Mouse (Mus musculus) hindbrain, embryonic 15.5 days (tissue): ENCODE results near the gene Reg1. TPM values are rescaled to one million over a fixed set of nuclear protein-coding genes. Genes with fewer than 3 reads are reported as not detected.
"Not testable (repeated sequence)": the region's sequence is repeated elsewhere in the genome, so short reads cannot be mapped to it uniquely, and the experiment has no call there.

Experiments
- ATAC-seq: fragments of 200-750 bp; cut with Nextera tagmentation; 2 replicates; pipeline ENCODE4 v1.8.0; 2017; ENCODE audit warnings: low read depth, moderate number of reproducible peaks, moderate TSS enrichment; ENCODE audit not compliant: low FRiP score
- H3K27ac ChIP-seq: fragments of 300-500 bp; sonication (generic); replicated peaks from 2 replicates; pipeline ENCODE4 v1.5.1; 2015; ENCODE audit warnings: mild to moderate bottlenecking, inconsistent platforms
- H3K27me3 ChIP-seq: fragments of 300-500 bp; sonication (generic); 2 replicates; pipeline ENCODE4 v1.6.1; 2015; ENCODE audit warnings: control low read depth, inconsistent platforms
- H3K36me3 ChIP-seq: fragments of 300-500 bp; sonication (generic); 2 replicates; pipeline ENCODE4 v1.6.1; 2015; ENCODE audit warnings: control low read depth, inconsistent platforms
- H3K4me1 ChIP-seq: fragments of 300-500 bp; sonication (generic); replicated peaks from 2 replicates; pipeline ENCODE4 v1.6.1; 2015; ENCODE audit warnings: control low read depth, inconsistent platforms
- H3K4me2 ChIP-seq: fragments of 300-500 bp; sonication (generic); 2 replicates; pipeline ENCODE4 v1.6.1; 2015; ENCODE audit warnings: moderate library complexity, mild to moderate bottlenecking, inconsistent platforms
- H3K4me3 ChIP-seq: fragments of 300-500 bp; sonication (generic); 2 replicates; pipeline ENCODE4 v1.5.1; 2015; ENCODE audit warnings: mild to moderate bottlenecking, inconsistent platforms
- H3K9ac ChIP-seq: fragments of 300-500 bp; sonication (generic); 2 replicates; pipeline ENCODE4 v1.6.1; 2015; ENCODE audit warnings: inconsistent platforms
- H3K9me3 ChIP-seq: fragments of 300-500 bp; sonication (generic); 2 replicates; pipeline ENCODE4 v1.6.1; 2016; ENCODE audit warnings: control low read depth, inconsistent platforms
- WGBS: fragments of 180-500 bp; shearing (Covaris S2); methylation state at CpG from one replicate; pipeline ENCODE4 v1.1.7; 2015; 5-methylcytosine and 5-hydroxymethylcytosine counted together
- polyA plus RNA-seq: library from polyadenylated mRNA; unstranded; fragments of >200 nt; fragmentation: Nextera tagmentation; extraction: Ambion mirVana; gene quantifications from 2 replicates; pipeline ENCODE4 v1.2.1, GENCODE M21; 2015

The Reg1 gene
- polyA plus RNA-seq, result not detected in 2 replicates

- not testable (repeated sequence) for H3K9me3 ChIP-seq, H3K36me3 ChIP-seq, H3K27ac ChIP-seq, H3K27me3 ChIP-seq, H3K4me2 ChIP-seq, H3K4me1 ChIP-seq, ATAC-seq, H3K4me3 ChIP-seq, H3K9ac ChIP-seq
Observed at GRCm38 (mm10) chr6:78422411-78422810, at the start of gene Reg1. Reg1 (plus strand) TSS chr6:78422711.

- Histone ChIP-seq H3K9me3 (no peaks in the 10 kb centered on the region), H3K4me2 (no peak within 1 kb of the TSS), H3K9ac (no peak within 1 kb of the TSS), H3K36me3 (no peaks in the 10 kb centered on the region), H3K4me1 (no peaks in the 10 kb centered on the region), H3K4me3 (no peak within 1 kb of the TSS), H3K27ac (no peak within 1 kb of the TSS), H3K27me3 (no peaks in the 10 kb centered on the region)
- WGBS, result 82% methylated on average over 2 of the region's 2 CpGs
- no peak for ATAC-seq
Observed at GRCm38 (mm10) chr6:78378765-78379164, 43.7 kb upstream of the Reg1 start, which contains the start of gene Reg3d. Reg3d (minus strand) TSS chr6:78378865.

DNA sequence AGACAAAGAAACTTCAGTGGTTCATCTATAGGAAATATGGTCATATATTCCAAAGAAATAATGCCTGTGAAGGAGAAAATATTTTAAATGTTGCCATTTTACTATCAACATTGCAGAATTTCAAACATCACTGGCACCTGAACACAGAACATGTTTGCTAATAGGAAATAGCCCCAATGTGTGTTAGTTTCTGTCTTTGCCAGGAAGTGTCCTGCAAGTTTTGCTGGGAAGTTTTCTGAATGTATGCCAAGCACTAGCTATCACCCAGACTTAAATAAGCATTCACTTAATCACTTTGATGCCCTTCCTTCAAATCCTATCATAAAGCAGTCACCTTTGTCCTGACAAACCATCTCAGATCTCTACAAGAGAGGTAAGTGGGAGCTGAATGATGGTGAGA is 42.1 kb upstream of the Reg1 start, which contains the start of gene Reg3a:
Gene Reg3a, plus strand, starts transcription at position 301 of the 400 bp plus-strand sequence.
- no peak within 1 kb of the TSS for H3K27ac ChIP-seq
- H3K36me3 ChIP-seq, result no peaks in the 10 kb centered on the region
- H3K4me2 ChIP-seq, result no peak within 1 kb of the TSS
- H3K4me1 ChIP-seq, result no peaks in the 10 kb centered on the region
- H3K27me3 ChIP-seq, result no peaks in the 10 kb centered on the region
- H3K9ac ChIP-seq, result no peak within 1 kb of the TSS
- no peaks in the 10 kb centered on the region for H3K9me3 ChIP-seq
- H3K4me3 ChIP-seq, result no peak within 1 kb of the TSS
- ATAC-seq, result no peak

DNA sequence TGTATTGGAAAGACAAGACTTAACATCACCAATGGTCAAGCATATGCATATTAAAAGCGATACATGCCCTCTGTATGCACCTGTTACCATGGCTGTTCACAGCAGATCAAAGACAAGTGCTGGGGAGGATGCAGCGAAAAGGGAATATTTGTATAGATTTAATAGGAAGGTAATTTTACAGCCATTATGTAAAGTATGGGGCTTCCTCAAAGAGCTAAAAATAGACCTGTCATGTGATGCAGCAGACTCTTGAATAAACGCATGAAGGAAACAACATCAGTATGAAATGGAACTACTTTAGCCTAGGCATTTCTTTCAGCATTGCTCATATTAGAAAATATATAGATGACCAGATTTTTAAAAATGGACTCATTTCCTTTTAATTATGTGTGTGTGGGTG is 36.9 kb upstream of the Reg1 start:
- Histone ChIP-seq H3K9me3 (no peaks in the 10 kb centered on the region), H3K4me1 (no peaks in the 10 kb centered on the region), H3K27me3 (no peaks in the 10 kb centered on the region), H3K4me3 (no peak overlapping the region), H3K27ac (no peak overlapping the region), H3K4me2 (no peak overlapping the region), H3K36me3 (no peaks in the 10 kb centered on the region), H3K9ac (no peak overlapping the region)
- 72% methylated on average over 3 of the region's 3 CpGs for WGBS
- no peak for ATAC-seq

DNA sequence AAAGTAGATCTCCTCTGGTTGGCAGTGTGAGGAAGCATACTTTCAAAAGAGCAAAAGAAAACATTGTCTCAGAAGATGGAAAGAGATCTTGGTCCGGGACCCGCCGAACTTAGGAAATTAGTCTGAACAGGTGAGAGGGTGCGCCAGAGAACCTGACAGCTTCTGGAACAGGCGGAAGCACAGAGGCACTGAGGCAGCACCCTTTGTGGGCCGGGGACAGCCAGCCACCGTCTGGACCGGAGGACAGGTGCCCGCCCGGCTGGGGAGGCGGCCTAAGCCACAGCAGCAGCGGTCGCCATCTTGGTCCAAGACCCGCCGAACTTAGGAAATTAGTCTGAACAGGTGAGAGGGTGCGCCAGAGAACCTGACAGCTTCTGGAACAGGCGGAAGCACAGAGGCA is 27.2 kb upstream of the Reg1 start, which contains the start of gene Reg2:
Gene Reg2, plus strand, starts transcription at position 301 of the 400 bp plus-strand sequence.
- not testable (repeated sequence) for H3K4me1 ChIP-seq, H3K27me3 ChIP-seq, H3K4me2 ChIP-seq, H3K9me3 ChIP-seq, H3K36me3 ChIP-seq, H3K4me3 ChIP-seq, ATAC-seq, H3K27ac ChIP-seq, H3K9ac ChIP-seq
- WGBS, result 98% methylated on average over 5 of the region's 17 CpGs

GRCm38 (mm10) chr6:78425497-78425896 is 3.0 kb downstream of the Reg1 start:
- H3K4me2 ChIP-seq, result no peak overlapping the region
- no peaks in the 10 kb centered on the region for H3K36me3 ChIP-seq
- no peaks in the 10 kb centered on the region for H3K9me3 ChIP-seq
- 75% methylated on average over 3 of the region's 3 CpGs for WGBS
- H3K9ac ChIP-seq, result no peak overlapping the region
- H3K4me3 ChIP-seq, result no peak overlapping the region
- ATAC-seq, result no peak
- H3K27ac ChIP-seq, result no peak overlapping the region
- no peaks in the 10 kb centered on the region for H3K4me1 ChIP-seq
- H3K27me3 ChIP-seq, result no peaks in the 10 kb centered on the region

DNA sequence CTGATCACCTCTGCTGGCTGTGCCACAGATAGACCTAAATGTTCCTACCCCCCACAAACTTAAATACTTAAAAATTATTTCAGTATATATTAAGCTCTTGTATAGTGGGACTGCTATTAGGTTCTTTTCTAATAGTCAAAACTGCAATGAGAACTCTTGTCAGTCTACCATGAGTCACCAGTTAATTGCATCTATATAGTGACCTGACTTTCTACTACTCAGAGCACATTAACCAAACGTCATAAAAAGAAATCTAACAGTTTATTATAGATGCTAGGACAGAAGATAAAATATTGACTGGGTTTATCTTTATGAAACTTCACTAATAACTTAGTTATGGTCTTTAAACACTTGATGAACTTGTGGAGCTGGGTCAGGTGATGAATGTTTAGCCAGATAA is 24.7 kb downstream of the Reg1 start:
- no peaks in the 10 kb centered on the region for H3K27me3 ChIP-seq
- no peaks in the 10 kb centered on the region for H3K36me3 ChIP-seq
- H3K9ac ChIP-seq, result no peak overlapping the region
- 74% methylated on average over 1 of the region's 1 CpGs for WGBS
- no peak overlapping the region for H3K4me3 ChIP-seq
- no peak overlapping the region for H3K27ac ChIP-seq
- H3K9me3 ChIP-seq, result no peaks in the 10 kb centered on the region
- H3K4me2 ChIP-seq, result no peak overlapping the region
- ATAC-seq, result no peak
- no peaks in the 10 kb centered on the region for H3K4me1 ChIP-seq

DNA sequence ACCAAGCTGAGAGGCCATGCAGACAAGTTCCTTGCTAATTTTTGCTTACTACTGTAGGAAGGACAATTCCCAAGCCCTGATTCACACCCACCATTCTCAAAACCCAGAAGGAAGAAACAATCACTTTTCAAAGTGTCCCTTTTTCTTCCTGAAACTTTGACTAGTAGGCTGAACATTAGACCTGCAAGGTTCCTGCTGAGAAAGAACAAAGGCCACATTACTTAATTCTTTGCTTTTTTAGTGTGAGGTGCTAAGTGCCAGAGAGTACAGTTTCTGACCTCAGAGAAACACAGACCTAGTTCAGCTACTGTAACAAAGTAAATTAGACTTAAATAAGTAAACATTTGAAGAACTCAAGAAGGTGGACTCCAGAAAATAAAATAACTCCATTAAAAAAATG is 25.9 kb downstream of the Reg1 start:
- H3K27me3 ChIP-seq, result no peaks in the 10 kb centered on the region
- H3K9me3 ChIP-seq, result no peaks in the 10 kb centered on the region

DNA sequence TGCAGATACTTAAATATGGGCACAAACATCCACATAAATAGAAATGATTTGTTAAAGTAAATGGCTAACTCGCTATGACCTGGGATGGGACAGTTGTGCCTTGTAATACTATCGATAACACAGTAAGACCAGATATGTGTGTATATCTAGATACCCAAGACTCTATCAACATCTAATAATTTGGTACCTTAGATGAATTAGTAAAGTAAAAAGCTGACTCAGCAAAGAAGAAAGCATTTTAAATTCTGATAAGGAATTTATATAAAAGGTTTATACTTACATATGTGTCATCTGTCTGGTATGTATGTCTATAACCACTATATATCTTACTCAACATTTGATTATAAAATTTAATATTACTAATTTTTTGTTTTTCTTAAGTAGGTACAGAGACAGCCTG is 30.3 kb downstream of the Reg1 start:
- 97% methylated on average over 2 of the region's 2 CpGs for WGBS
- H3K9ac ChIP-seq, result no peak overlapping the region
- no peak for ATAC-seq

More for the DNA sequence above, 25.9 kb downstream of the Reg1 start:
- no peak overlapping the region for H3K4me2 ChIP-seq
- H3K9ac ChIP-seq, result no peak overlapping the region
- no peak overlapping the region for H3K27ac ChIP-seq
- ATAC-seq, result no peak
- no peaks in the 10 kb centered on the region for H3K36me3 ChIP-seq
- no peaks in the 10 kb centered on the region for H3K4me1 ChIP-seq
- H3K4me3 ChIP-seq, result no peak overlapping the region

DNA sequence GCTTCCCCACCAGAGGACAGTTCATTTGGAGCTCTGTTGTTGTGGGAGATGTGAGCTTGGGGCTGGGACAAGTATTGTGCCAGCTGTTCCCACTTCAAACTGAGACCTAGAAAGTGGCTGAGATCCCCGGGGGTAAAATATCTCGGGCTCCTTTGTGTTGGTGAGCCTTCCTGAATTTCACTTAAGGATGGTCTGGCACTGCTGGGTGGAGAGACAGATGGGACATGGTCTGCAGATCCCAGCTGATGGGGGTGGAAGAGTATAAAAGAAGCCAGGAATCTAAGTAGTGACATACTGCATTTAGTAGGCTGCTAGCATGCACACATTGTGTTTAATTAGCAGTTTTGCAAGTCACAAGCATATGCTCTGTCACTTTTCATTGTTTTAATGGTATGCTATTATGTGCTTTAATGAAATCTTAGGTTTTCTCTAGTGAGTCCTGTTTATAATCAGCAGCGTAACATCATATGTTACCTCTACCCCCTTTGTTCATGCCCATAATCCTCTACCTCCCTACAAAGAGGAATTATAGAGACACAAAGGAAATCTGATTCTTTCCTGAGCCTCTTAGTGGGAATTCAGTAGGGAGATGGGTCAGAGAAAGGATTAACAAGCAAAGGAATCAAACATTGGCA is 37.8 kb downstream of the Reg1 start:
- H3K27ac ChIP-seq, result no peak overlapping the region
- no peak overlapping the region for H3K9ac ChIP-seq
- 41% methylated on average over 3 of the region's 3 CpGs for WGBS
- no peaks in the 10 kb centered on the region for H3K9me3 ChIP-seq
- no peak overlapping the region for H3K4me3 ChIP-seq
- no peaks in the 10 kb centered on the region for H3K4me1 ChIP-seq
- ATAC-seq, result no peak
- H3K27me3 ChIP-seq, result no peaks in the 10 kb centered on the region
- H3K4me2 ChIP-seq, result no peak overlapping the region
- H3K36me3 ChIP-seq, result no peaks in the 10 kb centered on the region

More for the DNA sequence above, 30.3 kb downstream of the Reg1 start:
- H3K27me3 ChIP-seq, result no peaks in the 10 kb centered on the region
- H3K27ac ChIP-seq, result no peak overlapping the region
- no peaks in the 10 kb centered on the region for H3K9me3 ChIP-seq
- no peak overlapping the region for H3K4me2 ChIP-seq
- H3K4me3 ChIP-seq, result no peak overlapping the region
- no peaks in the 10 kb centered on the region for H3K4me1 ChIP-seq
- H3K36me3 ChIP-seq, result no peaks in the 10 kb centered on the region

GRCm38 (mm10) chr6:78462360-78462759 is 39.8 kb downstream of the Reg1 start:
- no peak for ATAC-seq
- no peak overlapping the region for H3K4me2 ChIP-seq
- no peaks in the 10 kb centered on the region for H3K4me1 ChIP-seq
- no peak overlapping the region for H3K9ac ChIP-seq
- 88% methylated on average over 2 of the region's 2 CpGs for WGBS
- no peaks in the 10 kb centered on the region for H3K9me3 ChIP-seq
- no peaks in the 10 kb centered on the region for H3K27me3 ChIP-seq
- H3K4me3 ChIP-seq, result no peak overlapping the region
- no peak overlapping the region for H3K27ac ChIP-seq
- H3K36me3 ChIP-seq, result no peaks in the 10 kb centered on the region

- no peak overlapping the region for H3K9ac ChIP-seq
- no peak overlapping the region for H3K4me2 ChIP-seq
- no peaks in the 10 kb centered on the region for H3K36me3 ChIP-seq
- no peak overlapping the region for H3K4me3 ChIP-seq
- no peaks in the 10 kb centered on the region for H3K27me3 ChIP-seq
- no peaks in the 10 kb centered on the region for H3K9me3 ChIP-seq
- H3K27ac ChIP-seq, result no peak overlapping the region
- 87% methylated on average over 2 of the region's 2 CpGs for WGBS
- no peaks in the 10 kb centered on the region for H3K4me1 ChIP-seq
- ATAC-seq, result no peak
Observed at GRCm38 (mm10) chr6:78463266-78463665, 40.8 kb downstream of the Reg1 start.

DNA sequence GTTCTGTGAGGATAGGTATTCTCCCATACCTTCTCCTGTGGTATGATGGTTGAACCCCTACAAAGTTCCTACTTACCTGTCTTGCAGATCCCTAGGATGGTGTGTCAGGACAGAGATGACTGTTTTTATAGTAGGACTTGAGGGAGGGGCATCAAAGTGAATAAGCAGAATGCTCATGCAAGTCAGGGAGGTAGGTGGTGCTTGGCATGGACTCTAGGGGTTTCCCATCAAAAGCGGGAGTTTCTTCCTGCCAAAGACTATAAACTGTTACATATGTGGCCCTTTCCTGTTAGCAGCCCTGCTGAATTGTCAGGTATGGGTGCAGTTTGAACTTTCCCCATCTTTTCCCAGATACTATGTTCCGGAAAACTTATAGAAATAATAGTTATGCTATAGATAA is 46.3 kb downstream of the Reg1 start, which contains the start of gene Reg3g:
Gene Reg3g, minus strand, starts transcription at position 101 of the 400 bp plus-strand sequence.
- no peaks in the 10 kb centered on the region for H3K9me3 ChIP-seq
- 95% methylated on average over 2 of the region's 2 CpGs for WGBS
- no peaks in the 10 kb centered on the region for H3K4me1 ChIP-seq
- H3K4me3 ChIP-seq, result no peak within 1 kb of the TSS
- H3K9ac ChIP-seq, result no peak within 1 kb of the TSS
- no peak within 1 kb of the TSS for H3K4me2 ChIP-seq
- H3K36me3 ChIP-seq, result no peaks in the 10 kb centered on the region
- ATAC-seq, result no peak
- no peak within 1 kb of the TSS for H3K27ac ChIP-seq
- H3K27me3 ChIP-seq, result no peaks in the 10 kb centered on the region
